Mouse (Mus musculus) embryonic fibroblast, embryonic 13.5 days (primary cell): Measurements from ENCODE around the gene Ubap1.

Source experiments
- CTCF ChIP-seq: IDR thresholded peaks from 2 replicates; pipeline ENCODE4 v1.5.1; 2011; ENCODE audit warnings: mild to moderate bottlenecking, control low read depth, low read length, moderate library complexity, borderline replicate concordance; ENCODE audit not compliant: insufficient read depth
- POLR2A ChIP-seq: IDR thresholded peaks from 2 replicates; pipeline ENCODE4 v1.6.1; 2011; ENCODE audit warnings: low read depth, mild to moderate bottlenecking, control low read depth, low read length, moderate library complexity

GRCm38 (mm10) chr4:41359358-41359757, 10.6 kb downstream of the Ubap1 start:
- TF ChIP-seq POLR2A (no peak), CTCF (no peak)
